Mouse (Mus musculus): ENCODE results near the gene Slc22a13. TPM values are rescaled to one million over a fixed set of nuclear protein-coding genes. Genes with fewer than 3 reads are reported as not detected.
"Not testable (repeated sequence)": the region's sequence is repeated elsewhere in the genome, so short reads cannot be mapped to it uniquely, and the experiment has no call there.

Slc22a13 gene
- polyA plus RNA-seq, 1 experiment, result not detected

GRCm38 (mm10) chr9:119231552-119231951 lies 22.7 kb upstream of the Slc22a13 start:
- H3K4me2 ChIP-seq (ENCODE audit: low read depth), result no peak overlapping the region
- H3K36me3 ChIP-seq (ENCODE audit: control insufficient read depth, insufficient read depth), result no peaks in the 10 kb centered on the region
- TF ChIP-seq POLR2A (IDR thresholded peaks at IDR 0.05; ENCODE audit: insufficient read length, low read depth) (no peak), E2F4 (IDR thresholded peaks at IDR 0.05; ENCODE audit: insufficient read depth) (no peak), MYOG (IDR thresholded peaks at IDR 0.05; ENCODE audit: control insufficient read depth in 1 of 3, insufficient read depth in 1 of 3, insufficient read length in 2 of 3, low read depth in 2 of 3) (no peak), SRF (IDR thresholded peaks at IDR 0.05; ENCODE audit: control insufficient read depth, insufficient read length, low read depth) (no peak), POLR2AphosphoS2 (IDR thresholded peaks at IDR 0.05; ENCODE audit: insufficient read length, low read depth) (no peak), REST (IDR thresholded peaks at IDR 0.05; ENCODE audit: insufficient read depth, insufficient read length) (no peak), MAX (IDR thresholded peaks at IDR 0.05; ENCODE audit: low read depth) (no peak), CEBPB (IDR thresholded peaks at IDR 0.05; ENCODE audit: insufficient read depth, poor library complexity, severe bottlenecking) (no peak), MYOD1 (IDR thresholded peaks at IDR 0.05; ENCODE audit: control insufficient read depth in 1 of 3, insufficient read length in 2 of 3, low read depth in 2 of 3) (no peak), TCF12 (IDR thresholded peaks at IDR 0.05; ENCODE audit: insufficient read depth, poor library complexity, severe bottlenecking) (no peak), TCF3 (IDR thresholded peaks at IDR 0.05; ENCODE audit: insufficient read length, low read depth) (no peak), USF1 (IDR thresholded peaks at IDR 0.05; ENCODE audit: low read depth) (no peak)
- no peaks in the 10 kb centered on the region for H3K79me2 ChIP-seq (ENCODE audit: control insufficient read depth, insufficient read depth)
- H3K4me3 ChIP-seq, result no peak overlapping the region
- no peaks in the 10 kb centered on the region for H3K27me3 ChIP-seq (ENCODE audit: control insufficient read depth, insufficient read depth, insufficient read length)
- no peak overlapping the region for H3ac ChIP-seq (ENCODE audit: control insufficient read depth, insufficient read length)

- Histone ChIP-seq H3K79me2 (ENCODE audit: control insufficient read depth, insufficient read depth) (no peaks in the 10 kb centered on the region), H3K27me3 (ENCODE audit: control insufficient read depth, insufficient read depth, insufficient read length) (no peaks in the 10 kb centered on the region)
- TF ChIP-seq MAX (IDR thresholded peaks at IDR 0.05; ENCODE audit: low read depth) (no peak), E2F4 (IDR thresholded peaks at IDR 0.05; ENCODE audit: insufficient read depth) (no peak), MYOG (IDR thresholded peaks at IDR 0.05; ENCODE audit: control insufficient read depth in 1 of 3, insufficient read depth in 1 of 3, insufficient read length in 2 of 3, low read depth in 2 of 3) (no peak), POLR2A (IDR thresholded peaks at IDR 0.05; ENCODE audit: insufficient read length, low read depth) (no peak), USF1 (IDR thresholded peaks at IDR 0.05; ENCODE audit: low read depth) (no peak), MYOD1 (IDR thresholded peaks at IDR 0.05; ENCODE audit: control insufficient read depth in 1 of 3, insufficient read length in 2 of 3, low read depth in 2 of 3) (no peak), REST (IDR thresholded peaks at IDR 0.05; ENCODE audit: insufficient read depth, insufficient read length) (no peak), TCF3 (IDR thresholded peaks at IDR 0.05; ENCODE audit: insufficient read length, low read depth) (no peak), POLR2AphosphoS2 (IDR thresholded peaks at IDR 0.05; ENCODE audit: insufficient read length, low read depth) (no peak), CEBPB (IDR thresholded peaks at IDR 0.05; ENCODE audit: insufficient read depth, poor library complexity, severe bottlenecking) (no peak), SRF (IDR thresholded peaks at IDR 0.05; ENCODE audit: control insufficient read depth, insufficient read length, low read depth) (no peak)
These were observed 21.9 kb upstream of the Slc22a13 start for GRCm38 (mm10) chr9:119230829-119231228.

GRCm38 (mm10) chr9:119220249-119220648 lies 11.4 kb upstream of the Slc22a13 start:
- no peaks in the 10 kb centered on the region for H3K79me2 ChIP-seq (ENCODE audit: control insufficient read depth, insufficient read depth)
- TF ChIP-seq SRF (IDR thresholded peaks at IDR 0.05; ENCODE audit: control insufficient read depth, insufficient read length, low read depth) (no peak), MYOD1 (IDR thresholded peaks at IDR 0.05; ENCODE audit: control insufficient read depth in 1 of 3, insufficient read length in 2 of 3, low read depth in 2 of 3) (no peak), TCF3 (IDR thresholded peaks at IDR 0.05; ENCODE audit: insufficient read length, low read depth) (no peak), POLR2A (IDR thresholded peaks at IDR 0.05; ENCODE audit: insufficient read length, low read depth) (no peak), POLR2AphosphoS2 (IDR thresholded peaks at IDR 0.05; ENCODE audit: insufficient read length, low read depth) (no peak), CEBPB (IDR thresholded peaks at IDR 0.05; ENCODE audit: insufficient read depth, poor library complexity, severe bottlenecking) (no peak), E2F4 (IDR thresholded peaks at IDR 0.05; ENCODE audit: insufficient read depth) (no peak), TCF12 (IDR thresholded peaks at IDR 0.05; ENCODE audit: insufficient read depth, poor library complexity, severe bottlenecking) (no peak), MYOG (IDR thresholded peaks at IDR 0.05; ENCODE audit: control insufficient read depth in 1 of 3, insufficient read depth in 1 of 3, insufficient read length in 2 of 3, low read depth in 2 of 3) (no peak)
- H3K27me3 ChIP-seq (ENCODE audit: control insufficient read depth, insufficient read depth, insufficient read length), result no peaks in the 10 kb centered on the region
- no peak overlapping the region for H3K4me2 ChIP-seq (ENCODE audit: low read depth)
- H3ac ChIP-seq (ENCODE audit: control insufficient read depth, insufficient read length), result no peak overlapping the region
- peaks cover 8% of the 10 kb centered on the region for H3K36me3 ChIP-seq (ENCODE audit: control insufficient read depth, insufficient read depth)
- no peak overlapping the region for H3K4me3 ChIP-seq

More at GRCm38 (mm10) chr9:119230829-119231228, 21.9 kb upstream of the Slc22a13 start:
- Histone ChIP-seq H3K36me3 (ENCODE audit: control insufficient read depth, insufficient read depth) (peaks cover 4% of the 10 kb centered on the region), H3K4me2 (ENCODE audit: low read depth) (no peak overlapping the region), H3ac (ENCODE audit: control insufficient read depth, insufficient read length) (no peak overlapping the region), H3K4me3 (no peak overlapping the region)

- TF ChIP-seq MAX (IDR thresholded peaks at IDR 0.05; ENCODE audit: low read depth), result no peak
- no peak for TF ChIP-seq MYOG (IDR thresholded peaks at IDR 0.05; ENCODE audit: control insufficient read depth in 1 of 3, insufficient read depth in 1 of 3, insufficient read length in 2 of 3, low read depth in 2 of 3)
- TF ChIP-seq CEBPB (IDR thresholded peaks at IDR 0.05; ENCODE audit: insufficient read depth, poor library complexity, severe bottlenecking), result no peak
- TF ChIP-seq REST (IDR thresholded peaks at IDR 0.05; ENCODE audit: insufficient read depth, insufficient read length), result no peak
- no peak for TF ChIP-seq SRF (IDR thresholded peaks at IDR 0.05; ENCODE audit: control insufficient read depth, insufficient read length, low read depth)
- TF ChIP-seq TCF12 (IDR thresholded peaks at IDR 0.05; ENCODE audit: insufficient read depth, poor library complexity, severe bottlenecking), result no peak
- no peak for TF ChIP-seq MYOD1 (IDR thresholded peaks at IDR 0.05; ENCODE audit: control insufficient read depth in 1 of 3, insufficient read length in 2 of 3, low read depth in 2 of 3)
- no peak for TF ChIP-seq POLR2AphosphoS2 (IDR thresholded peaks at IDR 0.05; ENCODE audit: insufficient read length, low read depth)
- TF ChIP-seq POLR2A (IDR thresholded peaks at IDR 0.05; ENCODE audit: insufficient read length, low read depth), result no peak
- no peak for TF ChIP-seq E2F4 (IDR thresholded peaks at IDR 0.05; ENCODE audit: insufficient read depth)
- TF ChIP-seq USF1 (IDR thresholded peaks at IDR 0.05; ENCODE audit: low read depth), result no peak
- TF ChIP-seq TCF3 (IDR thresholded peaks at IDR 0.05; ENCODE audit: insufficient read length, low read depth), result no peak
- H3ac ChIP-seq (ENCODE audit: control insufficient read depth, insufficient read length), result no peak overlapping the region
- H3K27me3 ChIP-seq (ENCODE audit: control insufficient read depth, insufficient read depth, insufficient read length), result no peaks in the 10 kb centered on the region
- no peak overlapping the region for H3K4me2 ChIP-seq (ENCODE audit: low read depth)
- peaks cover 2% of the 10 kb centered on the region for H3K36me3 ChIP-seq (ENCODE audit: control insufficient read depth, insufficient read depth)
- no peak overlapping the region for H3K4me3 ChIP-seq
- H3K79me2 ChIP-seq (ENCODE audit: control insufficient read depth, insufficient read depth), result no peaks in the 10 kb centered on the region
These were observed 10.8 kb upstream of the Slc22a13 start for GRCm38 (mm10) chr9:119219667-119220066.

- not testable (repeated sequence) for H3K36me3 ChIP-seq (ENCODE audit: control insufficient read depth, insufficient read depth); H3K4me2 ChIP-seq (ENCODE audit: low read depth); H3K79me2 ChIP-seq (ENCODE audit: control insufficient read depth, insufficient read depth); H3K27me3 ChIP-seq (ENCODE audit: control insufficient read depth, insufficient read depth, insufficient read length); H3ac ChIP-seq (ENCODE audit: control insufficient read depth, insufficient read length); H3K4me3 ChIP-seq
These were observed 6.4 kb upstream of the Slc22a13 start for GRCm38 (mm10) chr9:119215341-119215740.

Measured in myocyte (in vitro differentiated cells).